Mouse (Mus musculus): ENCODE data around the gene Pik3ip1. TPM values are rescaled to one million over a fixed set of nuclear protein-coding genes. Genes with fewer than 3 reads are reported as not detected.

Gene Pik3ip1
- total RNA-seq (2021), result 10 to 100 TPM; 27.8 to 32.3 TPM
- long read RNA-seq, experiment 1, transcript Pik3ip1-201 (6 exons, 2,573 nt), result major isoform, 56 of 75 reads
- long read RNA-seq, experiment 1, partial matches to known transcripts, result 2 of 75 reads
- long read RNA-seq, experiment 1, other reads (novel, unspliced or antisense), result 12 of 75 reads
- long read RNA-seq, experiment 2, transcript Pik3ip1-201 (6 exons, 2,573 nt), result major isoform, 29 of 39 reads
- long read RNA-seq, experiment 2, partial matches to known transcripts, result 1 of 39 reads
- long read RNA-seq, experiment 2, other reads (novel, unspliced or antisense), result 6 of 39 reads

GRCm38 (mm10) chr11:3329891-3330451, at the start of gene Pik3ip1:
Gene Pik3ip1 (plus strand): TSS chr11:3330401.
- no peak for DNase-seq (ENCODE audit: low spot score in 2 of 2)

- no peak for DNase-seq (ENCODE audit: low spot score in 2 of 2)
These were observed 47.3 kb upstream of the Pik3ip1 start for GRCm38 (mm10) chr11:3282887-3283286.

DNA sequence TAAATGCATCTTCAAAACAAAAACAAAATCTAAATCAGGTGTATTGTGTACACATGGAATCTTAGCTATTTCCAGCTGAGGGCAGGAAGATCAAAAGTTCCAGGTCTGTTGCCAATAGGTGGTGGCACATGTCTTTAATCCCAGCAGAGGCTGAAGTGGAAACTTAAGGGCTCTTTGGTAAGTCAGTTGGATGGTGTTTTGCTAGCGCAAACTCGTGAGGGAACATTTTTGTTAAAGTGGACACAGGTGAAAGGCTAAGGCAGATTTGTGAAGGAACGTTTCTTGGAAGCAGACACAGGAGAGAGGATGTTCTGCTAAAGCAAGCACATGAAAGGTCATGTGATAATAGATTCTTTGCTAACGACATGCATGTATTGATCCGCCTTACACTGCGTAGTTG, 46.6 kb upstream of the Pik3ip1 start:
- DNase-seq (ENCODE audit: low spot score in 2 of 2), result no peak

- no peak for DNase-seq (ENCODE audit: low spot score in 2 of 2)
These were observed 44.3 kb upstream of the Pik3ip1 start for GRCm38 (mm10) chr11:3285940-3286339.

- no peak for DNase-seq (ENCODE audit: low spot score in 2 of 2)
These were observed 43.1 kb upstream of the Pik3ip1 start for GRCm38 (mm10) chr11:3287131-3287530.

DNA sequence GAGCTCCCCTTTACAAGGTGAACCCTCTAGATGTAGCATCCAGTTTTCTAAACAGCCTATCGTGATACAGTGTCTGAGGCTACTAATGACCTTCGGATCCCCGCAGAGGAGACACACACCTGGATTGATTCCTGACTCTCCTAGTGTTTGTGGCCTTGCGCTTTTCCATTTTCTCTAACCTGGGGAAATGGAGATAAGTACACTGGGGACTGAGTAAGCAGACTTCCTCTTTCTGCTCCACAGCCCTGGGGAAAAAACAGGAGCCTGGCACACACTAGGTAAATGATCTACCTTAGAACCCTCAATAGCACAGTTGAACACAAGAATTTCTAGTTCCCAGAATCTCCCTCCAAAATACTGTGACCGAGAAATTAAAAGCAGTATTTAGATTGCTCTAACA, 42.3 kb upstream of the Pik3ip1 start:
- DNase-seq (ENCODE audit: low spot score in 2 of 2), result no peak

DNA sequence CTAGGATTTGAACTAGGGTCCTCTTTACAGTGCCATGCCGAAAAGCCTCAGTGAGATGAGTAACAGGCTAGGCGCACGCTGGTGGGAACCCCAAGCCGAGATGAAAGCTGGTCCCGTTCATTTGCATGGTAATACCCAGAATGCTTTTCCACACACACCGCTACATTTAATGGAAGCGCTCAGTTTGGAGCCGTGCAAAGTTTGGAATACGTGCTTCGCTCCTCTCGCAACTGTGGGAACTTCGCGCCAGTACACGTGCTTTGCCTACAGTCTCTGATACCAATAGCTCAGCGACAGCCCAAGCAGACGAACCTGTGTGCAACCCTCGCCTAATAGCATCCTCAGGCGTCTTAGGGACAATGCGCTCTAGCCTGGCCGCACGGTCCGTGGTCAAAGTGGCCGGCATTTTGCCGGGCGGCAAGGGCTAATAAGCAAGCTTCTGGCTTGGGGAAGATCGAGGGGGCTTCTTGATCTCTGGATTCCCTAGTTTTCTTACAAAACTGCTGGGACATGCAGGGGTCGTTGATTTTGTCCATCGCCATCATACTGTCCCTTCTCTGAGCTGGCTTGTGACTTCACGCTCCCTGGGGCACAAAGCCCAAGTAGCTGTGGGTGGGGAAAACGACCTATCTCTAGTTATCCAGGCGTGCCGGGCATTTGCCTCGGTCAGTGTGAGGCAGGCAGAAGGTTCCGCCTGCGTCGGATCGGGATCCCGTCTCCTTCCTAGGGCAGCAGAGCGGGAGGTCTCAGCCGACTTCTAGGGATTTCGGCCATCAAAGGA, 41.5 kb upstream of the Pik3ip1 start, which contains the start of gene Patz1:
Gene Patz1, plus strand, starts transcription at position 354 of the 781 bp plus-strand sequence.
- peak; percentile 24 to 50 for DNase-seq (ENCODE audit: low spot score in 2 of 2)

DNA sequence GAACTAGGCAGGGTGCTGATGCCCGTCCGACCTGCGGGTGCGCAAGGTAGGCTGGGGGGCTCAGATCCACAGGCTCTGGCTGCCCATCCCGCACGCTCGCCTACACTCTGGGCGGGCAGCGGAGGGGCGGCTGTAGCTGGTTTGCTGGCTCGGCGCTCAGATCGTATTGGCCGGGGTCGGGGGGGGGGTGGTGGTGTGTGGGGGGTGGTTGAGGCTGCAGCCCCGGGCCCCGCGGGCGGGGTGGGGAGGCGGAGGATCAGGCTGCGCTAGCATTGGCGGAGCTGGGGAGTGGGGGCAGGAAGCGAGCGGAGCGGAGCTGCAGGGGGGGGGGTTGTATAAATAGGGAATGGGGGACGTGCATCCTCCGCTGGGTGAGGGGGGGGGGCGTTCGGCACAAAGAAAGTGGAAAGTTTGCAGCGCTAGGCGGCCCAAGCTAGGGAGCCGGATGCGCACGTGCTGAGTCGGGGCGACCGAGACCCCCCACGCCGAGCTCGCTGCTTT, 40.8 kb upstream of the Pik3ip1 start:
- DNase-seq (ENCODE audit: low spot score in 2 of 2), result peak; percentile 55 to 62

DNA sequence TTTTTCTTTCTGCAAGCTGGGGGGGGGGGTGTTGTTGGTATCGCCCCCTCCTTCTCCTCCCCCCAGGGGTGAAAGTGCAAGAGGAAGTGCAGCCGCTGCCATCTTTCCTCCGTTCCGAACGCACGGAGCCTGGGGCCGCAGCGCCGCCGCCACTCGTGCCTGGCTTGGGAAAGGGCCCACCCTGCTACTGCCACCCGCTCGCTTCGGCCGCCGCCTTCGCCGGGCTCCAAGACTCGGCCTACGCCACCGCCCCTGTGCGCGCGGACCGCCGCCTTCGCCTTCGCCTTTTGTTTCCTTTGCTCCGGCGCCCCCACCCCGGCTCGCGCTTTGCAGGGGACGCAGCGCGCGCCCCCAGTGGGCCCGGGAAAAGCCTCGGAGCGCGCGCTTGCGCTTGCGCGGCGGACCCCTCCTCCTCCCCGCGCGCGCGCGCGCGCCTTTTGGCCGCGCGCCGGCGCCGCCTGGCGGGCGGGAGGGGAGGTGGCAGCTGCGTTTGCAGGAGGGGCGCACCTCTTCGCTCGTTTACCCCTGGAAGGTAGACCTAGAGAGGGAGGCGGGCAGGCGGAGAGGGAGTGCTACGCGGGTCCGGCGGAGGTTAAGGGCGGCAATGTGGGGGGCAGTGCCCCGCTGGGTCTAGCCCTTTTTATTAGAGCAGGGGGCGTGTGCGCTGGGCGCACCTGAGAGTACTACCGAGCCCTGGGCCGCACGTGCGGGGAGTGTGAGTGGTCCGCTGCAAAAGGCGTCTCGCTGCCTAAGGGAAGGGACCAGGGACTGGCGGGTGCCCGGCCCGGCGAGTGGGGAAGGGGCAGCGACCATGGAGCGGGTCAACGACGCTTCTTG, 40.2 kb upstream of the Pik3ip1 start:
- DNase-seq (ENCODE audit: low spot score in 2 of 2), result peak; percentile 80 to 81

GRCm38 (mm10) chr11:3290640-3291310, 39.4 kb upstream of the Pik3ip1 start:
- peak; percentile 63 to 74 for DNase-seq (ENCODE audit: low spot score in 2 of 2)

- no peak for DNase-seq (ENCODE audit: low spot score in 2 of 2)
These were observed 38.7 kb upstream of the Pik3ip1 start for GRCm38 (mm10) chr11:3291311-3292061.

GRCm38 (mm10) chr11:3292062-3292421, 38.2 kb upstream of the Pik3ip1 start:
- peak in 1 of 2 experiments; percentile 23 for DNase-seq (ENCODE audit: low spot score in 2 of 2)

DNA sequence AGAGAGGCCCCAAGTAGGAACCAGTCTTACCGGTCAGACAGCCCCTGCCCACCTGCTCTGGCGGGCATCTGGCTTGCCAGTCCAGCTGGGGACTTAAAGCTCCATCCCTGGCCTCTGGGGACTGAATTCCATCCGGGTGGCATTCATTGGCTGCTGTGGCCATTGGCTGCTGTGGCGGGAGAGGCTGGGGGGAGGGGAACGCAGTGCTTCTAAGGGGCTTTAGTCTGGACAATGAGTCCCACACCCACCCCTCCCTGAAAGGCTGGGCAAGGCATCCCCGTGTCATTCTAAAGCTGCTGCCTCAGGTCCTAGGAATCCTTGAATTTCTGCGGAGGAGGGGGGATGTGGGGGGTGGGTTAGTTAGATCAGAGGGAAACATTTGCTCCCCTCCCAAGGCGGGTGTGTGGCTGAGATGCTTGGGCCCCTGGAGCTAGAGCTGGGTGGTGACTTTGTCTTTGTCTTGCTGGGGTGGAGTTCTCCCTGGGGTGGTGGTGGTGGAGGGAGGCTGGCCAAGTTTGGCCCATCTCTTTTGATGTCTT, 37.4 kb upstream of the Pik3ip1 start:
- no peak for DNase-seq (ENCODE audit: low spot score in 2 of 2)

DNA sequence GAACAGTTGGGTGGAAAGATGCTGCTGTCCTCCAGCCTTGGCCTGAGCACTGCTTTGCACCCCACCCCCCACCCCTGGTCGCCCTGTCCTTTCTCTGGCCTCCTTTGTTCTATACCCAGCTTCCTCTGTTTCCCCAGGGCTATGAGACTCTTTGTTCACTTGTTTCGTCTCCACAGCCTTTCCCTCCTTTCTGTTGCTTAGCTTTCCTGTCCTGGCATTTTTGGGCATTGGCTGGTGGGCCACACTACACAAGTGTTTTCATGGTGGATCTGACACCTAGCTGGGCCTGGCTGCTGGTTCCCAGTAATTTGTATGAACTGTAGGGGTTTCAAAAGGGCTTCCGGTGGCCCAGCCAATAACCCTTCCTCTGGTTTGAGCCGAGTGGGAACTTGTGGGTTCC, 36.8 kb upstream of the Pik3ip1 start:
- no peak for DNase-seq (ENCODE audit: low spot score in 2 of 2)

GRCm38 (mm10) chr11:3294641-3295040, 35.6 kb upstream of the Pik3ip1 start:
- DNase-seq (ENCODE audit: low spot score in 2 of 2), result no peak

GRCm38 (mm10) chr11:3296056-3296455, 34.1 kb upstream of the Pik3ip1 start:
- no peak for DNase-seq (ENCODE audit: low spot score in 2 of 2)

DNA sequence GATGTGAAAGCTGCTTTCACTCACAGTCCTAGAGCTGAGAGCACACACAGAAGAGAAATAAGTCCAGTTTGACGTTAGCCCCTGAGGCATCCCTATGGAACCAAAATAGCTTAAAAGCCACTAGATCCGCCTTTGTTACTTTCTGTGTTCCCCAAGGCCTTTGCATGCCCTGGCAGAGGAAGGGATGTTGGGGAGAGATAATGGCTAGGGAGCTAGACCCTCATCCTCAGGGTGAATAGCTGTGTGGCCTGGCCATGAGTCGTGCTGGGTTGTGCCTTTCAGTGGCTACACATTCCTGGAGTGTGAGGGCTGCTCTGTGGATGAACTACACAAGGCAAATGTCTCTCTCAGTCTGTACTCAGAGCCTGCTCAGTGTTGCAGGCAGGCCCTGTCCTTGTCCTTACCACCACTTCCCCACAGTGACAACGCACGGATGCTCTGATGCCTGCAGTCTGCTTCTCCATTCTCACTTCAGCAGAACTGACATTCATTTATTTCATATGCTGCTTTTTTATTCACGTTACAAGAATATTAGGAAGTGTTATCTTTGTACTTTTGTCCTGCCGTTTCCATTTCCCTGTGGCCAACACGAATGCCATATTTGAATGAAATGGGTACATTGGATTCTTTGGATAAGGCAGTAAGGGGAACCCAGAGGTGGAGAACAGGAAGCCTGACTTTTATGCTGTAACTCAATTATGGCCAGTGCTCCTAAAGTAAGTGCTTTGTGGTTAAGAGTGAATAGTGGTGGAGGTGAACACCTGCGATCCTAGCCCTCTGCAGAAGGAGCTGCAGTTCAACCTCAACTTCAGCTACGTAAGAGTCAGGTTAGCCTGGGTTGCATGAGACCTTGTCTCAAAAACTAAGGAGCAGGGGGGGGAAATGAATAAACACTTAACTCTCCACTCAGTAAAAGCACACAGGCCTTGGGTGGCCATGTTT, 32.1 kb upstream of the Pik3ip1 start:
- DNase-seq (ENCODE audit: low spot score in 2 of 2), result no peak

DNA sequence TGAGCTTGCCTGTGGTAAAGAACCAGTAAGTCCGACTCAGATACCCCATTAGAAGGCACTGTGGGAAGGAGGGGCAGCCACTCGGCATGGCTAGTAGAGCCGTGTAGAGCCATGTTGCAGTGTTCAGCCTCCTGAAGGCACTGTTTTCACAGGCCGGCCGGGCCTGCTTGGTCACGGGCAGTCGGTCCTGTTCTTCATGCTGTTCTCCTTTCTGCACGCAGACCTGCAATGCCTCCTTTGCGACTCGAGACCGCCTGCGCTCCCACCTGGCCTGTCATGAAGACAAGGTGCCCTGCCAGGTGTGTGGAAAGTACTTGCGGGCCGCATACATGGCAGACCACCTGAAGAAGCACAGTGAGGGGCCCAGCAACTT, 31.4 kb upstream of the Pik3ip1 start:
- no peak for DNase-seq (ENCODE audit: low spot score in 2 of 2)

All from left cerebral cortex, adult 18-20 months (tissue).